Mouse (Mus musculus) small intestine, adult 2 months (tissue): ENCODE data around the gene Insr.

Experiments used
- CTCF ChIP-seq: fragments of 200-500 bp; IDR thresholded peaks from 2 replicates; pipeline ENCODE4 v1.5.1; 2012; ENCODE audit warnings: low read depth, mild to moderate bottlenecking, control low read depth, inconsistent platforms, low read length, moderate library complexity, mixed read lengths; ENCODE audit not compliant: insufficient replicate concordance, insufficient read length; ENCODE audit errors: extremely low read depth
- POLR2A ChIP-seq: fragments of 200-500 bp; IDR thresholded peaks from 2 replicates; pipeline ENCODE4 v1.6.1; 2012; ENCODE audit warnings: low read depth, mild to moderate bottlenecking, control low read depth, inconsistent platforms, low read length, moderate library complexity

DNA sequence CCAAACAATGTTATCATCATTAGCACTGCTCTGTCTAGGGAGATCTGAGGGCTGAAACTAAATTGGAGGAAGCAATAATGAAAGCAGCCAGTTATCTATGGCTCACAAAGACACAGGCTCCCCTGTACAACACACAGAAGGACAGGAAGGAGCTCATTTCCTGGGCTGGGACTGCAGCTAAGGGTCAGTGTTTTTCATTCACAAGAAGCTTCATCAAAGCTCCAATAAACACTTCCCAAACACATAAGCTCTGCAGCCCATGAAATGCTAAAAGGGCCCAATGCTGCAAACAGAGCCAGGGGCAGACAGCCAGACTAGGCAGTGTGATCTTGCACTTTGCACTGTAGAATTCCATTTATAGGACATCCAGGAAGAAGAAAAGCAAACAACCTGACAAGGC is 63.9 kb downstream of the Insr start:
- TF ChIP-seq CTCF (no peak), POLR2A (no peak)
